Mouse (Mus musculus): ENCODE measurements around the gene Prcd. TPM values are rescaled to one million over a fixed set of nuclear protein-coding genes. Genes with fewer than 3 reads are reported as not detected.

The Prcd gene
- polyA plus RNA-seq, 1 experiment, result 2.8 TPM

- peak; percentile 41 for DNase-seq
- H3K4me1 ChIP-seq (ENCODE audit: control insufficient read depth, insufficient read depth, low read length), result peaks cover 12% of the 10 kb centered on the region
- no peak overlapping the region for H3K4me3 ChIP-seq (replicated peaks; ENCODE audit: extremely low read depth, low read depth, low read length)
- WGBS, result 39% methylated on average over 11 of the region's 11 CpGs
- TF ChIP-seq POLR2A (IDR thresholded peaks at IDR 0.05; ENCODE audit: borderline replicate concordance, extremely low read depth, low read depth, low read length) (no peak), CTCF (IDR thresholded peaks at IDR 0.05; ENCODE audit: insufficient read depth, low read length) (no peak)
Observed at GRCm38 (mm10) chr11:116647340-116647991, 5.9 kb upstream of the Prcd start.

GRCm38 (mm10) chr11:116648213-116648921 lies 5.0 kb upstream of the Prcd start:
- DNase-seq, result peak; percentile 34
- H3K4me1 ChIP-seq (ENCODE audit: control insufficient read depth, insufficient read depth, low read length), result peaks cover 13% of the 10 kb centered on the region
- 38% methylated on average over 18 of the region's 18 CpGs for WGBS
- TF ChIP-seq CTCF (IDR thresholded peaks at IDR 0.05; ENCODE audit: insufficient read depth, low read length) (no peak), POLR2A (IDR thresholded peaks at IDR 0.05; ENCODE audit: borderline replicate concordance, extremely low read depth, low read depth, low read length) (peak; percentile 36; the same call in 1 of the 2 replicates)
- H3K4me3 ChIP-seq (replicated peaks; ENCODE audit: extremely low read depth, low read depth, low read length), result no peak overlapping the region

- Histone ChIP-seq H3K4me1 (ENCODE audit: control insufficient read depth, insufficient read depth, low read length) (peaks cover 17% of the 10 kb centered on the region), H3K4me3 (replicated peaks; ENCODE audit: extremely low read depth, low read depth, low read length) (no peak overlapping the region)
- no peak for DNase-seq
- TF ChIP-seq CTCF (IDR thresholded peaks at IDR 0.05; ENCODE audit: insufficient read depth, low read length) (no peak), POLR2A (IDR thresholded peaks at IDR 0.05; ENCODE audit: borderline replicate concordance, extremely low read depth, low read depth, low read length) (no peak)
- 67% methylated on average over 10 of the region's 10 CpGs for WGBS
Observed at GRCm38 (mm10) chr11:116648976-116649375, 4.4 kb upstream of the Prcd start.

- Histone ChIP-seq H3K4me3 (replicated peaks; ENCODE audit: extremely low read depth, low read depth, low read length) (no peak overlapping the region), H3K4me1 (ENCODE audit: control insufficient read depth, insufficient read depth, low read length) (peaks cover 20% of the 10 kb centered on the region)
- DNase-seq, result no peak
- 94% methylated on average over 13 of the region's 13 CpGs for WGBS
- TF ChIP-seq POLR2A (IDR thresholded peaks at IDR 0.05; ENCODE audit: borderline replicate concordance, extremely low read depth, low read depth, low read length) (no peak), CTCF (IDR thresholded peaks at IDR 0.05; ENCODE audit: insufficient read depth, low read length) (no peak)
Observed at GRCm38 (mm10) chr11:116649711-116650337, 3.5 kb upstream of the Prcd start.

GRCm38 (mm10) chr11:116650811-116651210 lies 2.5 kb upstream of the Prcd start:
- 89% methylated on average over 8 of the region's 8 CpGs for WGBS
- TF ChIP-seq POLR2A (IDR thresholded peaks at IDR 0.05; ENCODE audit: borderline replicate concordance, extremely low read depth, low read depth, low read length) (no peak), CTCF (IDR thresholded peaks at IDR 0.05; ENCODE audit: insufficient read depth, low read length) (no peak)
- H3K4me3 ChIP-seq (replicated peaks; ENCODE audit: extremely low read depth, low read depth, low read length), result no peak overlapping the region
- no peak for DNase-seq
- H3K4me1 ChIP-seq (ENCODE audit: control insufficient read depth, insufficient read depth, low read length), result peaks cover 20% of the 10 kb centered on the region

GRCm38 (mm10) chr11:116651339-116651738 lies 2.0 kb upstream of the Prcd start:
- DNase-seq, result no peak
- no peak overlapping the region for H3K4me3 ChIP-seq (replicated peaks; ENCODE audit: extremely low read depth, low read depth, low read length)
- H3K4me1 ChIP-seq (ENCODE audit: control insufficient read depth, insufficient read depth, low read length), result peaks cover 22% of the 10 kb centered on the region

GRCm38 (mm10) chr11:116652330-116653098 lies 820 bp upstream of the Prcd start:
- Histone ChIP-seq H3K4me3 (replicated peaks; ENCODE audit: extremely low read depth, low read depth, low read length) (no peak overlapping the region), H3K4me1 (ENCODE audit: control insufficient read depth, insufficient read depth, low read length) (peaks cover 23% of the 10 kb centered on the region)
- 81% methylated on average over 25 of the region's 25 CpGs for WGBS
- DNase-seq, result no peak
- TF ChIP-seq CTCF (IDR thresholded peaks at IDR 0.05; ENCODE audit: insufficient read depth, low read length) (no peak), POLR2A (IDR thresholded peaks at IDR 0.05; ENCODE audit: borderline replicate concordance, extremely low read depth, low read depth, low read length) (no peak)

More at GRCm38 (mm10) chr11:116651339-116651738, 2.0 kb upstream of the Prcd start:
- no peak for TF ChIP-seq CTCF (IDR thresholded peaks at IDR 0.05; ENCODE audit: insufficient read depth, low read length)
- no peak for TF ChIP-seq POLR2A (IDR thresholded peaks at IDR 0.05; ENCODE audit: borderline replicate concordance, extremely low read depth, low read depth, low read length)
- 84% methylated on average over 8 of the region's 8 CpGs for WGBS

GRCm38 (mm10) chr11:116653709-116654221 lies 431 bp downstream of the Prcd start:
- Histone ChIP-seq H3K4me1 (ENCODE audit: control insufficient read depth, insufficient read depth, low read length) (peaks cover 18% of the 10 kb centered on the region; the same call in 1 of the 2 replicates), H3K4me3 (replicated peaks; ENCODE audit: extremely low read depth, low read depth, low read length) (peak overlapping the region; percentile 58)
- WGBS, result 1% methylated on average over 47 of the region's 47 CpGs
- TF ChIP-seq CTCF (IDR thresholded peaks at IDR 0.05; ENCODE audit: insufficient read depth, low read length) (no peak), POLR2A (IDR thresholded peaks at IDR 0.05; ENCODE audit: borderline replicate concordance, extremely low read depth, low read depth, low read length) (no peak)
- DNase-seq, result peak; percentile 54

All from lung, adult 2 months (tissue).